Mouse (Mus musculus) T-helper 1 cell (primary cell): ENCODE measurements around the gene Tmem213.

Experiments
- in situ Hi-C: fragments of 300-600 bp; cut with MboI, MseI; formaldehyde crosslinking; loops from one replicate; pipeline ENCODE4 v1.15.1; 2025; ENCODE audit warnings: high pct_unique_total_duplicates

The Tmem213 gene

DNA sequence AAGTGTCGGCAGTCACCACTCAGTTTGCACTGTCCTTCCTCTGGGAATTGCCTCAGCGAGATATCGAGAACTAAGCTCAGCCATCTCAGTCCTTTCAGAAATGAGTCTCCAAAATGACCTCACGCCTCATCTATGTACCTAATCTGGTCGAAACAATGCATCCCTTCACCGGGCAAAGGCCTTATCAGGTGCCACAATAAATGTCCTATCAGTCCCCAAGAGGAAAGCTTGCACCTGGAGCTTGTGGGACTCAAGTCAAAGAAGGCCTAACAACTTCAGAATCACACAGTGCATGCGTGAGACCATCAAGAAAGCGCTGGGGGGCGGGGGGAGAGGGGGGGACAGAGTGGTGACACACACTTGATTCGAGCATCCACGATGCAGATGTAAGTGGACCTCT, 43.2 kb downstream of the Tmem213 start:
- in situ Hi-C loops, result loop anchor here (10.0 kb wide), 1 partner anchor 1582 kb away; no protein-coding TSS in a partner anchor

- in situ Hi-C loops, result loop anchor here (10.0 kb wide), 1 partner anchor 1579 kb away; no protein-coding TSS in a partner anchor
These were observed 47.1 kb downstream of the Tmem213 start for GRCm38 (mm10) chr6:38156204-38156603.

DNA sequence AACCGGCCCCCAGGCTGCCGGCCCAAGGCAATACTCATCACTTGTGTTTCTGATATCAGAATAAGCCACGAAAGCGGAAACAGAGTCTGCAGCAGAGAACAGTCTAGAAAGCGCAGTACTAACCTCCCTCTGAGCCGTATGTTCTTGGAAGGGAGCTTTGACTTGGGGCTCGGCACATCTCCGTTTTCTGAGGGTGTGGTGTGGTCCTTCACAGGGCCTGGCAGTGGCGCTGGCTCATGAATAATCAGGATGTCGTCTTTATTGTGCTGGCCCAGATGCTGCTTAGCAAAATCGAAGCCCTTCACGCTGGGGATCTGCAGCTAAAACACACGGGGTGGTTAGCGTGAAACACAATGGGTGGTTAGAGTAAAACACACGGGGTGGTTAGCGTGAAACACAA, 48.9 kb downstream of the Tmem213 start:
- in situ Hi-C loops, result loop anchor here (10.0 kb wide), 1 partner anchor 1577 kb away; no protein-coding TSS in a partner anchor

GRCm38 (mm10) chr6:38159576-38159975, 50.5 kb downstream of the Tmem213 start:
- in situ Hi-C loops, result loop anchor here (10.0 kb wide), 1 partner anchor 1575 kb away; no protein-coding TSS in a partner anchor

GRCm38 (mm10) chr6:38160102-38160501, 51.0 kb downstream of the Tmem213 start:
- in situ Hi-C loops, result no loop called here

DNA sequence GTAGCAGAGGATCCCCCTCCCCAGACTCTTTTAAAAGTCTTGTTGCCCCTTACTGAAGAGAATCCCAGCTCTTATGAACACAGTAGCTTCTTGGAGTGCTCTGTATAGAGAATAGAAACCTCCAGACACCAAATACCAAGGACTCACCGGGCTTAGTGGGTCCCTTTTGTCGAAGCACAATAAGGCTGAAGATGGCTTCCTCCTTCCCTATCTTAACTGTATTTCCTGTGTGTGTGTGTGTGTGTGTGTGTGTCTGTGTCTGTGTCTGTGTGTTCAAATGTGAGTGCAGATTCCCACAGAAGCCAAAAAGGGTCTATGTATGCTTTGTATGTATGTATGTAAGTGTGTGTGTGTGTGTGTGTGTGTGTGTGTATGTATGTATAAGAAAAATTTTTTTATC, 51.5 kb downstream of the Tmem213 start:
- in situ Hi-C loops, result no loop called here

DNA sequence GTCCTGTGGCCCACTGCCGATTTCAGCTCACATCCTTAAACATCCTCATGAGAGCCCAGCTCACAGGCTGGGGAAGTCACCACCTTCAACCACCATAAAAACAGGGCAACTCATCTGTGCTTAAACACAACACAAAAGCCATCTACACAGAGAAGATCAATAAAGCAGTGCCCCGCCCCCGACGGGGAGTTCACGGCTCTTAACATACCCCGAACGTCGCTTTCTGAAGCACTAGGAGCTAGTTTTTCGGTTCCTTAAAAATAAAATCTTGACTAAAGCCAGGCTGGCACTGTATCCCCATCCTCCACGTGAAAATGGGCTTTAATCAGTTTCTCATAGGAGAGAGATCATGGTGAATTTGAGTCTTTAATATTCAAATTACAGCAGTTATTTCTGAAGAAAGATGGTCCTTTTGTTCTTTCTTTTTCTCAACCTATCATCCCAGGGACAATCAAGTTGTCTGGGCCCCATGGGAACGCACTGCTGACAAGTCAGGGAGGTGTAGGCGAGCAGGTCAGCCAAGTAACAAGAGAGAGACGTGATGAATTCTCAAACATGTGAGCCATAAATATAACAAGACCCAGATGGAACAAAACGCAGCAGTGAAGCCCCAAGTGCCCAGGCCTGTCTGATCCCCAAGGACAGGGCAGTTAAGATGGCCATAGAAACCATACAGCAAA, 53.9 kb downstream of the Tmem213 start:
- in situ Hi-C loops, result no loop called here

- in situ Hi-C loops, result loop anchor here (5.0 kb wide), 1 partner anchor 88 kb away; the partner anchor contains the start of gene D630045J12Rik
These were observed 55.6 kb downstream of the Tmem213 start for GRCm38 (mm10) chr6:38164705-38165104.

DNA sequence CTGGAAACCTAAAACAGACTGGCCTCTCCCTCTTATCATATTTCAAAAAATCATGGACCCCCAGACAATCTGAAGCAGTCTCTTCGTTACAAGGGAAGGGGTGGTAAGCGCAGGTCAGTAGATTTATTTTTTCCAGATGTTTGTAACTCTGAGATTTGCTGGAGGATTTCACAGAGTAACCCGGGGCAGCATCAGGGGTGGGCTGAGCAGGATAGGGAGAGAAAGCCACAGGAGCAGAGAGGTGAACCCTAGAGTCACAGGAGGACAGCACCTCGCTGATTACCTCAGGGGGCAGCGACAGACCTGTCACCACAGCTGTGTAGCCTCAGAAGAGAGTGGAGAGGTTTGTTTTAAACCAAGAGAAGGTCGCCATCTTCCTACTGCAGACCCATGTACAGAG, 56.3 kb downstream of the Tmem213 start:
- in situ Hi-C loops, result loop anchor here (5.0 kb wide), 1 partner anchor 87 kb away; the partner anchor contains the start of gene D630045J12Rik
